Mouse (Mus musculus) neural tube, embryonic 10.5 days (tissue): ENCODE measurements around the gene Ccdc51.

Experiments
- DNase-seq: peaks from one replicate; pipeline ENCODE4 v3.0.0-alpha.2; 2017; ENCODE audit warnings: low spot score; ENCODE audit errors: extremely low spot score

Gene Ccdc51

DNA sequence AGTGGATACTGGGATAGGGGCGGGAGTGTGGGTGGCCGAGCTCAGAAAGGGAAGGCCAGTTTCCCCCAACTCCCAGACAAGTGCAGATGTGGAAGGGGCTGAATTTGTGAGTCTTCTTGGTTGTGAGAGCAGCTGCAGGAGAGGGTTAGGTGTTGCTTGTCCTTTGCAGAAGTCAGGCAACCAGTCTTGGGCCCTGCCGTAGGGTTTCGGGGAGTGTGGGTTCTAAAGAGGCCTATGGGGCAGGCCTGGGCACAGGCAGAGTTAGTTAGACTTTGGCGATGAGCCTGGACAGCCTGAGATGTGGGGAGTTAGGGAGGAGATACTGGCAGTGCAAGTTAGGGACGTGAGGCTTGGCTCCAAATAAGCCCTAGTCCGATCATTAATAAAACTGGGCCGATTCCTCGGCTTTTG is 14.0 kb downstream of the Ccdc51 start:
- peak; percentile 29 for DNase-seq

DNA sequence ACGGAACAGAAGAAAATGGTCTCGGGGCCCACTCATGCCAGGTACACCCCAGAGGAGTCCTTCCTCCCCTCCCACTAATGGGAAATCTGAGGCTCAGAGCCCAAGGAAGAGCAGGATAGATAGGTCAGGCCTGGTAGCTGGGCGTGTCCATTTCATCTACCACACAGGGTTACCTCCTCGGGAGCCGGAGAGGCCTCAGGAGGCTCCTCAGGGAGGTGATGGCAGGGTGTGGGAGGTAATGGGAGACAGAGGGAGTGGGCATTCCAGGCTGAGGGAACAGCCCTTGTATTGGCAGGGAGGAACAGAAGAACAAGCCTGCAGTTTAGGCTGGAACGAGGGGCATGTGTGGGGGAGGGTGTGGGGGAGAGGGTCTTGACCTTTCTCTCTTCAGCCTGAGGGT is 14.6 kb downstream of the Ccdc51 start:
- peak; percentile 42 for DNase-seq

DNA sequence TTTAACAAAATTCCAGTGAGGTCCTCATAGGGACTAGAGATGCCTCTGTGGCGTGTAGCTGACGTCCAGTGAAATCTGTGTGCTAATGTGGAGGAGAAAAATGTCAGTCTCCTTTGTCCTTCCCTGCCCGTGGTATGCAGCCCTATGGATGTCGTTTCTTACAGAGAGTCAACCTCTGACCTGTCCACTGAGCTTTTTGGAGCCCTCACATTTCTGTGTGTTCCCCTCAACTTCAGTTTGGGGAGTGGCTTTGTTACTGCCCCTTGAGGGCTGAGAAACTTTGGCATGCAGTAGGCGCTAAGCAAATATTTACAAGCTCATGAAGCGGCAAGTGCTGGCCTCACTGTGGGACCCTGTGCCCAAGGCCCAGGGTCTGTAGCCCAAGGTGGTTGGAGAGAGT is 15.0 kb downstream of the Ccdc51 start:
- peak; percentile 31 for DNase-seq

DNA sequence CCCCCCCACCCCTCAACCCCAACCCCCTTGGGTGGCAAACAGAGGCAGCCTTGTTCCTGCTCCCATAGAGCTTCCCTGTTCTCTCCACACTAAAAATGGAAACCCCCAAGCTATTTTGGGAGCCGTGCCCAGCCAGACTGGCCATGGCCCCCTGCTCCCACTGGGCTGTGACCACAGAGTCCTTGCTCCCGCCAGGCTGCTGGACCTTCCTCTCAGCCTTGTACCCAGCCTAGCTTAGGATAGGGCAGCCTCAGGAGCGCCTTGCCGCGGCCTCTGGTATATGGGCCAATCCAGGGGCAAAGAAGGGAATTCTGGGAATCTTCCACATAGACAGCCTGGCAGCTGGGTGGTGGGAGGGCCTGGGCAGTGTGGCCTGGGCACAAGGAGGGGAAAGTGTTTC is 15.5 kb downstream of the Ccdc51 start:
- no peak for DNase-seq

DNA sequence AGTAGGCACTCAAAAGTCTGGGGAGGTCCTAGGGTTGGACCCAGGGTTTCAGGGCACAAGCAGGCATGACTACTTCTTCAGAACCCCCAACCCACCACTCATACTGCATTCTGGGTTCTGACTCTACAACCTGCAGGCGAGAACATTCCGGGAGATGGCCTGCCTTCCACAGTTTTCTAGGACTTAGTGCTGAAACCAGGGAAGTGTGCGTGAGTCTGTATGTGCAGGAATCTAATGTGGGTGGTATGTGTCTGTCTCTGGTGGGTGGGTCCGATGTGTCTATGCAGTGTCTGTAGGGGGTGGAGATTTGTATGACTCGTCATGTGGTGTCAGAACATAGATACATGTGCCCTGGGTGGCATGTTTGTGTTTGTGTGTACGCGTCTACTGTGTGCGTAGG is 16.1 kb downstream of the Ccdc51 start:
- DNase-seq: no peak

DNA sequence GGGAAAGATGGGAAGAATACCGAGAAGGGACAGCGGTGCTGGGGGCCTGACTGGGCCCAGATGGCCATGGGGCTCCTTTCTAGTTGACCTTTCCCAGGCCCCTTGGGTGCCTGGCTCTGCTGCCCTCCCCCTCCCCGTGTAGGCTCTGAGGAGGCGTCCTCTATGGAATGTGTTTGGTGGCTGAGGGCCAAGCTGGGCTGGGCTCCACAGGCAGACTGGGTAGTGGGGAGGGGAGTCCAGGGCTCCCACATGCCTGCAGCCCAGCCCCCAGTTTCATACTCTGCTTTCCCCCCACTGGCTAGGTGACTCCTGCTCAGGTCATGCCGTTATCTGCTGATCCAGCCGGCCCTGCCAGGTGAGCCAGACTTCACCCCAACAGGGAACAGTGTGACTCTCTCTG is 16.7 kb downstream of the Ccdc51 start:
- no peak for DNase-seq

DNA sequence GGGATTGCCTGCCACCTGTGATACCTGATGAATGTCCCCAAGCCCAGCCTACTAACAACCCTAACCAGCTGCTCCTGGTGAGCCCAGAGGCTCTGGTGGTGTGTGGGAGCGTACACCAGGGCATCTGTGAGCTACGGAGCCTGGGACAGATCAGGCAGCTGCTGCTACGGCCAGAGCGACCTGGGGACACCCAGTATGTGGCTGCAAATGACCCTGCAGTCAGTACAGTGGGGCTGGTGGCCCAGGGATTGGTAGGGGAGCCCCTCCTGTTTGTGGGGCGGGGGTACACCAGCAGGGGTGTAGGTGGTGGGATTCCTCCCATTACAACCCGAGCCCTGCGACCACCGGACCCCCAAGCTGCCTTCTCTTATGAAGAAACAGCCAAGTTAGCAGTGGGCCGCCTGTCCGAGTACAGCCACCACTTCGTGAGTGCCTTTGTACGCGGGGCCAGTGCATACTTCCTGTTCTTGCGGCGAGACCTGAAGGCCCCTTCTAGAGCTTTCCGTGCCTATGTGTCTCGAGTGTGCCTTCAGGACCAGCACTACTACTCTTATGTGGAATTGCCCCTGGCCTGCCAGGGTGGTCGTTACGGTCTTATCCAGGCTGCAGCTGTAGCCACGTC is 18.1 kb downstream of the Ccdc51 start:
- DNase-seq: no peak

DNA sequence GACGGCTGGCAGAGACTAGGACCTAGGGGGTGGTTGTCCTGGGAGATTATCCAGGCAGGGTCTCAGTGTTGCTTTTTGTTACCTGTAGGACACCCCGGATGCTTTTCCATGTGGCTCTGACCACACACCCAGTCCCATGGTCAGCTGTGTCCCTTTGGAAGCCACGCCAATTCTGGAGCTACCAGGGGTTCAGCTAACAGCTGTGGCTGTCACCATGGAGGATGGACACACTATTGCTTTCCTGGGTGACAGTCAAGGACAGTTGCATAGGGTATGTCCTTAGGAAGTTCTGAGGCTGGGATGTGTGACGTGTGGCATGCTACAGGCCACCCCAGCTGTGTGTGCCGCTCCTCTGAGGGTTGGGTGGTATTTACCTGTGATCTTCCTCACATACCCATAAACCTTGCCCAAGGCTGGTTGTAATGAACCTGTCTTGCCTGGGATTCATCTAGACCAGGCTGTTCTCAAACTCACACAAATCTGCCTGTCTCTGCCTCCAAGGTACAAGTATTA is 19.7 kb downstream of the Ccdc51 start:
- no peak for DNase-seq

DNA sequence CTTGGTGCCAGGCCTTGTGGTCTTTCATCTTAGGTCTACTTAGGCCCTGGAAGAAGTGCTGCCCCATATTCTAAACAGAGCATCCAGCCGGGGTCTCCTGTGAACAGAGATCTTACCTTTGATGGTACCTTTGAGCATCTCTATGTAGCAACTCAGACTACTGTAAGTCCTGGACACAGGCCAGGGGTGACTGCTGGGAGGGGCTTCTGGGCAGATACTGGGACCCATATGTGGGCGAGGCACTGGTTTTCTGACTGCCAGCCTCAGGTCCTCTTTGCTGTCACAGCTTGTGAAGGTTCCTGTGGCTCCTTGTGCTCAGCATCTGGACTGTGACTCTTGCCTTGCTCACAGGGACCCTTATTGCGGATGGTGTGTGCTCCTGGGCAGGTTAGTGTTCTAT is 20.2 kb downstream of the Ccdc51 start:
- no peak for DNase-seq

DNA sequence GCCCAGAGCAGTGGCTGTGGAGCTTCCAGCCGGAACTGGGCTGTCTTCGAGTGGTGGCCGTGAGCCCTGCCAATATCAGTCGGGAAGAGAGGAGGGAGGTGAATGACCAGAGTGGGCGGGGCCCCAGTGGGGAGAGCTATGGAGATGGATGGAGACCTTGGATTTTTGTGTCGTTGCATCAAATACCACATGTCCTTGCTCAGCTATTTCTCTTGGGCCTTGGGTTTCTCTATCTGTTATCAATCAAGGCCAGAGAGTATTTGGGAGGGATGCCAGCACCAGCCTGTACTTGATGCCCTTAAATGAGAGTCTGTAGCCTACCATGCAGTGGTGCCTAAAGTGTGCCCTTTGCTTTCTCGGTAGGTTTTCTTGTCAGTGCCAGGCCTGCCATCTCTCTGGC is 21.0 kb downstream of the Ccdc51 start:
- DNase-seq: no peak

DNA sequence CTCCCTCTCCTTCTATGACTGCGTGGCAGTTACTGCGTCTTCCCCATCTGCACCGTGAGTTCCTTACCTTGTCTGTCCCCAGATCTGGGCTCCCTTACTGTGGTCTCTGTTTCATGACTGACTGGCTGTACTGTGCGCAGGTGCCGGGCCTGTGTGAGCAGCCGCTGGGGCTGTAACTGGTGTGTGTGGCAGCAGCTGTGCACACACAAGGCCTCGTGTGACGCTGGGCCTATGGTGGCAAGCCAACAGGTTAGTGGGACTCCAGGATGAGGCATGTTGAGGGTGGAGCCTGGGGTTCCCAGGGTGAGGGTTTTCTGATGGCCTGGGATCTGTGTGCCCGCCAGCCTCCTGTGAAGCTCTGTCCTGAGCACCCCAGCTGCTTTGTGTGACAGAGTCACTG is 21.8 kb downstream of the Ccdc51 start:
- DNase-seq: no peak

DNA sequence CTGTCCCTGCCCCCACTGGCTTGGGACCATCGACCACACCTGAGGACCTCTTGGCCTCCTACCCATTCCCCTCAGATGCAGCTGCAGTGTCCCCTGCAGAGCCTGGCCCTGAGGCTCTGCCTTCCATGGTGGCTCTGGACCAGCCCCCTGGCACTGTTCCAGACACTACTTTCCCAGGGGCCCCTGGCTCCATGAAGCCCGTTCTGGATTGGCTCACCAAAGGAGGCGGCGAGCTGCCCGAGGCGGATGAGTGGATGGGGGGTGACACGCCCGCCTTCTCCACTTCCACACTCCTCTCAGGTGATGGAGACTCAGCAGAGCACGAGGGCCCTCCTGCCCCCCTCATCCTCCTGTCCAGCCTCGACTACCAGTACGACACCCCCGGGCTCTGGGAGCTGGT is 22.7 kb downstream of the Ccdc51 start:
- no peak for DNase-seq

DNA sequence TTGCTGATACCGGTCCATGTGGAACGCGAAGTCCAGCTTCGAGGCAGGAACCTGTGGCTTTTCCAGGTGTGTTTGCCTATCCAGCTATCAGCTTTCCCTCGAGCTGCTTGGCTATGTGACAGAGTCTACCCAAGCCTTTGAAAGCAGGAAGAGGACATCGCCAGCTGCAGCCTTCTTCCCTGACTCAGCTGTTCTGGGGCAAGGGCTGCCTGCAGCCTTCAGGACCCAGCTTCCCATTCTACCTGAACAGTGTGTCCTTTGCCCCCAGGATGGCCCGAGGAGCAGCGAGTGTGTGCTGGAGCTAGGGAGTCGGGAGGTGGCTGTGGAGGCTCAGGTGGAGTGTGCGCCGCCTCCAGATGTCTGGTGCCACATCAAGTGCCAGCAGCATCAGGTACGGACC is 23.4 kb downstream of the Ccdc51 start:
- DNase-seq: no peak

DNA sequence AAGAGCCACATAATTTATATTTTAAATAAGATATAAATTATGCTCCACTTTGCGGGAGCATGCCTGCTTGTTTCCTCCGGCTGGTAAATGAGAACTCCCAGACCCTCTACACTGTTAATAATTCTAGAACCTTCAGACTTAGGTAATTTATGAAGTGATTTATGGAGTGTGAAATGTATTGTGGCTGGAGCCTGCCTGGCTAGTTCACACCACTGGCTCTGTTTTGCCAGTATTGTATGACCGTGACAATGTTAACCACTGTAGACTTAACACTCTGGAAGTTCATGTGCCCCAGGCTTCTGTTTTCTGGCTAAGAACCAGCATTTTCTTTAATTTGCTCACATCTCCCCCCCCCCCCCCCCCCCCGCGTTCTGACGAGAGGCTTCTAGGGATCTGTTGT is 25.0 kb downstream of the Ccdc51 start:
- no peak for DNase-seq

DNA sequence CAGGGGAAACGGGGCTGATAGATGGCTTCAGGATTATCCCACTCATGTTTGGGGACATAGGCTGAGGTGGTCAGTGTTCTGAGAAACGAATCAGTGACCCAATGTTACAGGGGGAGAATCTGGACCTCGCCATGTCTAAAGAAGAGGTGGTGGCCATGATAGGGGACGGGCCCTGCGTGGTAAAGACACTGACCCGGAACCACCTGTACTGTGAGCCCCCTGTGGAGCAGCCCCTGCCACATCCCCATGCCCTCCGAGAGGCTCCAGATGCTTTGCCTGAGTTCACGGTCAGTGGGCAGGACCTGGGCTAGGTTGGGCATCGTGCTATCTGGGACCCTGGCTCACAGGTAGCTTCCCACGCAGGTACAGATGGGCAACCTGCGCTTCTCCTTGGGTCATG is 27.9 kb downstream of the Ccdc51 start:
- DNase-seq: no peak

DNA sequence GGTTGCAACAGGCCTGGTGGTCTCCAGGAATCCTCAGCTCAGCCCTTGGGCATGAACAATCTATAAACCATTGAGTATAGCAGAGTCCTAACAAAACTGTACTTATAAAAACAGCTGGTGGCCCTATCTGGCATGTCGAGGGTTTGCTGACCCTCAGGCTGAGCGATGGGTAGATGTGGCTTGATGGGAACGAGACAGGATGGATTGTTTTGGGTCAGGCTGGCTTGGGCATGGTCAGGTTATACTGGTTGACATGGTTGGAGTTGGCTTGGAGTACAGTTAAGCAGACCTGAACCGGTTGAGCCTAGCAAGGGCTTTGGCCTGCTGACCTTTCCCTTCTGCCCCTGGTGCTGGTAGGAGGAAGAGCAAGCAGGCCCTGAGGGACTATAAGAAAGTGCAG is 28.8 kb downstream of the Ccdc51 start:
- no peak for DNase-seq

DNA sequence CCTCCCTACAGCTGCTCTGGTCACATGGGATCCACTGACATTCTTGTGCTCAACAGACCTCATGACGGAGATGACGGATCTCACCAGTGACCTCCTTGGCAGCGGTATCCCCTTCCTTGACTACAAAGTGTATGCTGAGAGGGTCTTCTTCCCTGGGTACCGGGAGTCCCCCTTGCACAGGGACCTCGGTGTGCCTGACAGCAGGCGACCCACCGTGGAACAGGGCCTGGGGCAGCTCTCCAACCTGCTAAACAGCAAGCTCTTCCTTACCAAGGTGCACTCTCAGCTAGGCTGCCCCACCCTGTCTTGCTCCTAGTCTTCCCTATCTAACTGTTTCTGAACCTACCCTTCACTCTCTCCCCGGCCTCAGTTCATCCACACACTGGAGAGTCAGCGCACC is 29.3 kb downstream of the Ccdc51 start:
- DNase-seq: no peak

DNA sequence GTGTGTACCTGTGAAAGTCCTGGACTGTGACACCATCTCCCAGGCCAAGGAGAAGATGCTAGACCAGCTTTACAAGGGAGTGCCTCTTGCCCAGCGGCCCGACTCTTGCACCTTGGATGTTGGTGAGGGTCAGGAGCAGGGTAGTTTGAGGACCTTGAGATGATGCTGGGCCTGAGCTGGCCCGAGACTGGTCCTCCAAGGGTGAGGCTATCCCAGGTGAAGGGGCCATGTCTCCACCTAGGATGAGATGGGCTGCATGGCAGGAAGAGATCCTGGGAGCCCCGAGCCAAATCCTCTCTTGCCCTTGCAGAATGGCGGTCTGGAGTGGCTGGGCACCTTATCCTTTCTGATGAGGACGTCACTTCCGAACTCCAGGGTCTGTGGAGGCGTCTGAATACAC is 31.0 kb downstream of the Ccdc51 start:
- no peak for DNase-seq

DNA sequence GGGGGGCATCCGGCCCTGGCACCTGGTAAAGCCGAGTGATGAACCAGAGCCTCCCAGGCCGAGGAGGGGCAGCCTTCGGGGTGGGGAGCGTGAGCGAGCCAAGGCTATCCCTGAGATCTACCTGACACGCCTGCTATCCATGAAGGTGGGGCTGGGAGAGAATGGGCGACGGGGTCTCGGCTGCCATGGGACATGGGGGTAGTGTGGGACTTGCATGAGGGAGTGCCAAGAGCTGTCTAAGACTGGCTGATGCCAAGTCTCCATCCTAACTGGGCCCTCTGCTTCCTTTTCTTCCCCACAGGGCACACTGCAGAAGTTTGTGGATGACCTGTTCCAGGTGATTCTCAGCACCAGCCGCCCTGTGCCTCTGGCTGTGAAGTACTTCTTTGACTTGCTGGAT is 32.0 kb downstream of the Ccdc51 start:
- no peak for DNase-seq

DNA sequence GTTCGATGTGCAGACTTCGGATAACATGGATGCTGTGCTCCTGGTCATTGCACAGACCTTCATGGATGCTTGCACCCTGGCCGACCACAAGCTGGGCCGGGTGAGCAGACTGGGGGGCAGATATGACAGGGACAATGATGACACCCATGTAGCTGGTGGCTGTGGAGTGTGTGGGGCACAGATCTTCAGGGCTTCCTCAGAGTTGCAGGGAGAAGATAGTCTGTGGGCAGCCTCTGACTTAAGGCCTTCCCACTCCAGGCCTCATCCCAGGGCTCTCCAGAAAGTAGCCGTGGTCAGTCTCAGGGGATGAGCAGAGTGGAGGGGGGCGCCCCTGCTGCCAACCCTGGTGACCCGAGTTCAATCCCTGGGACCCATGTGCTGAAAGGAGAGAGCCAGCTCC is 32.6 kb downstream of the Ccdc51 start:
- DNase-seq: no peak

DNA sequence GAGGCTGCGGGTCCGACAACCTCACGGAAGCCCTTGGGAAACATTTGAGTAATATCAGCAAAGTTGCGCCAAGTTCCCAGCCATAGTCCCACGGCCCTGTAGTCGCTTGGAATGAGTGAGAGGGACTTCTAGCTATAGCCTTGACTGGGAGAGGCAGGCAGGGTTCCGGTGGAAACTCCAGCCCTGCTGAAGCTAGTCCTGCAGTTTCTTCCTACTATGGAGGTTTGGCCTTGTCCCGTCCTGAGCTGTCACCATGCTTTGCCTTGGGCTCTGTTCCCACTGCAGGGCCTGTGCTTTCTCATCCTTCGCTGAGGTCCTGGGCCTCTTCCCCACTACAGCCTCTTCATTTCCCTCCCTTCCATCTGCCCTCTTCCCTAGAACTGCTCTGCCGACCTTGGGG is 33.9 kb downstream of the Ccdc51 start:
- DNase-seq: no peak

DNA sequence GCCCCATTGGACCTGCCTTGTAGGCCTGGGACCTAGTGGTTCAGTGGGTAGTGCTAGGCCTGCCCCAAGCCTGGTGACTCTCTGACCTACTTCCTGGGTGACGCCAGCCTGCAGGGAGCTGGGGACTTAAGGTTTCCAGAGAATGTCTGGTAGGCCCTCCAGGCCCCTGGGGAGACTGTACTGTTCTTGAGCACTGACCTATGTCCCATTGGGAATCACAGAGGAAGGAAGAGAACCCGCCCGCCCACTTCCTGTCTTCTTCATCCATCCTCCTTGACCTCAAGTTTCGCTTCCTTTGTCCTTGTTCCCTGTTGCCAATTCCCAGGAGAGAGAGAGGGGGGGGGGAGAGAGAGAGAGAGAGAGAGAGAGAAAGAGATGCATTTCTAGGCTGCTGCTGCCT is 35.8 kb downstream of the Ccdc51 start:
- no peak for DNase-seq

DNA sequence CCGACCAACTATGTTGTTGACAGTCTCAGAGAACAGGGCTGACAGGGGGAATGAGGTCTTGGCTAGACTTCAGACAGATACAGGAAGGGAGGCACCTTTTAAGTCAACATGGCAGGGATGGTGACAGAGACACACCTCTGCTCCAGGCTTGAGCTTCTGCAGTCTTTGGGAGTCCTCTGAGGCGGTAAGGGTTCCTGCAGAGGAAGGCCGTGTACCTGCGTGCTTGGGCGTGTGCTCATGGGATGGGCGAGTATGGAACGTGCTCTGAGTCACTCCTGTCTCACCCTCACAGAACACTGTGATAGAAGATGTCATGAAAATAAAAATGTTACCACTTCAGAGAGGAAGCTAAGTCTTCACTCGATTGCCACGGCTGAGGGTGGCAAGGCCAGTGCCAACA is 37.3 kb downstream of the Ccdc51 start:
- DNase-seq: no peak

DNA sequence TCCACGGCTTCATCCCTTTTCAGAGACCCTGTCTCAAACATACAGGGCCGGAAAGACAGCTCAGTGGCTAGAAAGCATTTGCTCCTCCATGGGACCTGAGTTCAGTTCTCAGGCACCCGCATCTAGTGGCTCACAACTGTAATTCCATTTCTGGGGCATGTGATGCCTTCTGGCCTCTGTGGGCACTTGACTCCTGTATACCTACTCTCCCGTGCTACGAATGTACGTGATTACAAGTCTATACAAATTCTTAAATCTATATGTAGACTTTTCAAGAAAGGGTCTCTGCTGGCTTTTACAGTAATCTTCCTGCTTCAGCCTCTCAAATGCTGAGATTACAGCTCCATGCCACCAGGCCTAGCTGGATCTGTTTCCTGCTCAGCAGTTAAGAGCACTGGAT is 38.7 kb downstream of the Ccdc51 start:
- DNase-seq: no peak
